Mouse (Mus musculus) liver, adult (tissue): ENCODE measurements around the gene Chka.

Source experiments
- GATA4 ChIP-seq: IDR thresholded peaks from 2 replicates; pipeline ENCODE4 v1.6.1; 2014; ENCODE audit warnings: mild to moderate bottlenecking, low read length; ENCODE audit not compliant: insufficient replicate concordance

Gene Chka

DNA sequence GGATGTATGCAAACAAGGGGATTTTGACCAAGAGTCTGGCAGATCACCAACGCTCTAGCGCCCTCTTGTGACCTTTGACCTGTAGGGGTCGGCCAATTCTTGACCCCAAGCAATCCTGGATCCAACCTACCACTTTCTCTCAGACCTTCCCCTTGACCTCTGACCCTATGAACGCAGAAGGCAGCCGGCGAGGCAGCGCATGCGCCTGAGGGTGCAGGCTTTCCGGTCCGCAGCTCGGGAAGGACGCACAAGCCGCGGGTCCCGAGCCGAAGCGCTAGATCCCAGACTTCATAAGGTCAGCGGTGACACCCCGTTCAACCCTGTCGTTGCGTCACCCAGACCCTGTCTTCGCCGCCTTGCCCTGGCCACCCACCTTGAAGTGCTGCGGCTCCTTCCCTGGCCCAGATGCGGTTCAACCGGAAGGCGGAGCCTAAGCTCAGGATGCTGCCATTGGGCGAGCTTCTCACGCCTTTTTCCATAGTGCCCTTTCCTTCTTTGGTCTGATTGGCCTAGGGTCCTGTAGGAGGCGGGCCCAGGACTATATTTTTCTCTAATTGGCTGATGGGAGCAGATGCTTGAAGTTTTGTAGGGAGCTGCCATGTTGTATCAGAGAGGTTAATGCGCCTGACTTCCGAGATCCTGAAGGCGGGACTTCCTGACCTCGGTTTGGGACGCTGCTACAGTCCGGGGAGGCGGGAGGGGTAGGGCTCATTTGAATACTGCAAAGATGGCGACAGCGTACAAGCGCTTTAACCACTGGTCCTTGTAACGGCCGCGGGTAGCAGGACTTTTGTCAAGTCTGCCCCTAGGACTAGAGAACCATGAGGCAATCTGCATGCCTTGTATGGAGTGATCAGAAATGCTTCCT, 61.0 kb downstream of the Chka start, which contains the start of gene Ndufs8:
TSS of gene Ndufs8 (minus strand) at position 438 of the 868 bp plus-strand sequence.
- TF ChIP-seq GATA4 = no peak; the same call in 1 of the 2 replicates

- TF ChIP-seq GATA4 = no peak
These were observed 62.1 kb downstream of the Chka start for GRCm38 (mm10) chr19:3913692-3914091.

DNA sequence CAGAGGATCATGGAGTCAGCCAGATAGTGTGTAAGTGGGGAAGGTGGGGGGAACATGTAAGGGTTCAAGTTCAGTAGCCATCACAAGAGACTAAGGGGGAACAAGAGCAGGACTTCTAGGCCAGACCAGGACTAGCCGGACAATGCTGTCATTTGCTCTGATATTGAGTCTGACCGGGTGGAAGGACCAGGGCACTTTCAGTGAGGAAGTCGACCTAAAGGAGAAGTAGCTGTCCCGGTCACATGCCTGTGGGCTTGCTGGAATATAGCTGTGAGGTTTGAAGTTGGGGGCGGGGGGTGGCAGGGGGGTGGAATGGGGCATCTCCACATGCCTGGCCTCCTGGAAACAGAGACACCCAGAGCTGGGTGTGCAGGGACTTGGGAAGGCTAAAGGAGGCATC, 63.0 kb downstream of the Chka start:
- no peak for TF ChIP-seq GATA4

DNA sequence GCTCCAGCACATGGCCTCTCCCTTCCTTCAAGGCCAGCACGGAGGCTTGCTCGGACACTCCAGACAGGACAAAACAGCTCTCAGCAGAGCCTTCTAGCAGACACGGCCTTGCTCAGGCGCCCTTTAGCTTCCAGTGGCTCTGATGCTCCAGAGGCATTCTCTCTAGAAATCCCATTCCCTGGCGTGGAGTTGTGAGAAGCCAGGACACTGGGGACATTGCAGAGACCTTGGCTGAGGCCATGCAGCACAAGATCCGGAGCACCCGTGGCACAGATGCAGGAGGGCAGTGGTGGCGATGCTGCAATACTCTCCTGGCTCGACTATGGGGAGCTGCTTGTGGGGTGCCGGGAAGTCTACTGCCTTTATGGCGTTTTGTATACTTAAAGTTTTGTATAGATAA, 65.2 kb downstream of the Chka start:
- TF ChIP-seq GATA4 = no peak

- TF ChIP-seq GATA4 = no peak
These were observed 68.4 kb downstream of the Chka start for GRCm38 (mm10) chr19:3919928-3920327.

- TF ChIP-seq GATA4 = no peak
These were observed 71.2 kb downstream of the Chka start for GRCm38 (mm10) chr19:3922661-3923371.

- TF ChIP-seq GATA4 = no peak
These were observed 72.0 kb downstream of the Chka start for GRCm38 (mm10) chr19:3923586-3923985.

DNA sequence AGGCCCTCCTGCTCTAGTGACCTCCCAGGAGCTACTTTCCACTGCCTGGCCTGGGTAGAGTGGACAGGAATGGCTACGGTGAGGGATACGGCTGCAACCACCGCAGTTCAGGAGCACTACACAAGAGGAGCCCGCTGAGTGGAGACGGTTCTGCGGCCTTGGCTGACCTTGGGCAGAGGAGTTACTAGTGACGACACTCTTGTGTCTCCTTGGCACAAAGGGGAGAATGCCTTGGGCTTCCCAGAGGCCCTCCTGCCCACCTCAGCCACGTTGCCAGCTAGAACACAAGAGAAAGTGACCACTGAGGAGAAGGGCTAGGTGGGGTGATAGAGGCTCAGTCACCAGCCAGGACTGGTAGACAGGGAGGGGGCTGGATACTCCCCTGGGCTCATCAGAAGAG, 72.6 kb downstream of the Chka start:
- TF ChIP-seq GATA4 = no peak

DNA sequence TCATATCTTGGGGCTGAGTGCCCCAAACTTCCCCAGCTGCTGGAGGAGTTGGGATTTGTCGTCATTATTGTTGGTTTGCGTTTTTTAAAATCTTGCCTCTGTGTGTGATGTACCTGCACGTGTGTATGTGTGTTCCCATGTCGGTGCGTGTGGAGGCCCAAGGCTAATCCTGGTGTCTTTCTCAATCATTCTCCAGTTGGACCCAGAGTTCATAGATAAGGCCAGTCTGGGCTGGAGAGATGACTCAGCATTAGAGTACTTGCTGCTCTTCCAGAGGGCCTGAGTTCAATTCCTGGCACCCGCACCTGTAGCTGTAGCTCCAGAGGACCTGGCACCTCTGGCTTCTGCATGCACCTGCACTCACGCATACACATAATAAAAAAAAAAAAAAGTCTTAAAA, 73.3 kb downstream of the Chka start:
- no peak for TF ChIP-seq GATA4

DNA sequence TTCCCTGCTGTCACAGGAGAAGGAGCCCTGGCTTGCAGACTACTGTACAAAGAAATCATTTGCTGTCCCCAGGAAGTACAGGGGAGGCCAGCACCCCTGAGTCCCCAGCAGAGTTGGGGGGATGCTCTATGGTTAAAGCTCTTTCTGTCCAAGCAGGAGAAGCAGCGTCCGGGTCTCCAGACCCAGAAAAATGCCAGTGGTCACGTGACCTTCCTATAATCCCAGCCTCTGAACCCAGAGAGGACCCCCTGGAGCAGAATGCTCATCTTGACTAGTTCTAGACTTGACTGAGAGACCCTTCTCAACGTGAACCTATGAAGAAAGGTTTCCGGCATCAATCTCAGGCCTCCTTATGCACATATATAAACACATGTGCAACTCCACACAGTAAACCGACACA, 74.3 kb downstream of the Chka start:
- TF ChIP-seq GATA4 = no peak

DNA sequence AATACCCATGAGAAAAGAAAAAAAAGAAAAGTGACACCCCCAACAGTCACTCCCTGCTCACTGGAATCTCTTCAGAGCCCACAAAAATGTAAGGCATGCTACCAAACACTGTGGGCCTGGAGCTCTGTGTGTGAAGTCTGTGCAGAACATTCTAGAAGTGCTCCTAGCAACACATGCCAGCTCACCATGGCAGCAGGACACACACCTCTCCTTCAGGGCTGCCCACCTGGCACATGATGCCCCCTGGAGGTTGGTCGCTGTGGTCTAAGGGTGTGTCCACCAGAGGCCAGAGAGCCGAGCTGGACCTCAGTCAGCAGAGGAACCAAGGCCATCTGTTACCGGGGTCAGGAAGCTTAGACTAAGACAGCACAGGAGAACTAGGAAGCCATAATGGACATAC, 74.7 kb downstream of the Chka start:
- TF ChIP-seq GATA4 = no peak

DNA sequence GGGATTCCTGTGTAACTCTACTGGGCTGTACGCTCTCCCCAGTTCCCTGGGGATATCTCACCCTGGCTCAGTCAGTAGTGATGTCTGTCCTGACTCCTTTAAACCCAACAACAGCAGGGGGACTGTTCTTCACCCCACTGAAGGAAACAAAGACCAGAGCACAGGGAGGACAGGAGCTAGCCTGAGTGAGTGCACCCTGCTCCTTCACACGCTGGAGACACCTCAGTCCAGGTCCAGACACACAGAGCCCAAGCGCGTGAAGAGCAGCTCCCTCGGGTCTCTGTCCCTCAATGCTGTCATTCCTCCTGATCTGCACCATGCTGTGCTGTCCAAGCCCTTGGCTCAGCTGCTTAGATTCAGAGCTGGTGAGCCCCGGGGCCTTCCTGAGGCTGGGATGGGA, 75.1 kb downstream of the Chka start:
- TF ChIP-seq GATA4 = no peak

GRCm38 (mm10) chr19:3927989-3928388, 76.4 kb downstream of the Chka start:
- no peak for TF ChIP-seq GATA4

DNA sequence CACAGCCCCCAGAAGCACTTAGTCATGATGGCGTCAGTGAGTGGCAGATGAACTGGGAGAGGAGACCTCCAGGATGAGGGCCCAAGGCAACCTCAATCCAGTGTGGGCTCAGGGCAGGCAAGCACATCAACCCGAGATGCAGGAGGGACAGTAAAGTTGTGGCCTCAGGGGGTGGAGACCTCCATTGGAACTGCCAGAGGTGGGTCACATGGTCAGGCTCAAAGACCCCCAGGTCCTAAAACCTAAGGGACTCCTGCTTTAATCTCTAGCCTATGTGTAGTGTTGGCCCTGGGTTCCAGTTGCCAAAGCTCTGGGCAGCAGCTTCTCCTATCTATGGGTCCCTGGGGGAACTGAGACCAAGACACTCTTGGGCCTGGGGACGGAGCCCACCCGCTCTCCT, 77.2 kb downstream of the Chka start:
- TF ChIP-seq GATA4 = no peak

DNA sequence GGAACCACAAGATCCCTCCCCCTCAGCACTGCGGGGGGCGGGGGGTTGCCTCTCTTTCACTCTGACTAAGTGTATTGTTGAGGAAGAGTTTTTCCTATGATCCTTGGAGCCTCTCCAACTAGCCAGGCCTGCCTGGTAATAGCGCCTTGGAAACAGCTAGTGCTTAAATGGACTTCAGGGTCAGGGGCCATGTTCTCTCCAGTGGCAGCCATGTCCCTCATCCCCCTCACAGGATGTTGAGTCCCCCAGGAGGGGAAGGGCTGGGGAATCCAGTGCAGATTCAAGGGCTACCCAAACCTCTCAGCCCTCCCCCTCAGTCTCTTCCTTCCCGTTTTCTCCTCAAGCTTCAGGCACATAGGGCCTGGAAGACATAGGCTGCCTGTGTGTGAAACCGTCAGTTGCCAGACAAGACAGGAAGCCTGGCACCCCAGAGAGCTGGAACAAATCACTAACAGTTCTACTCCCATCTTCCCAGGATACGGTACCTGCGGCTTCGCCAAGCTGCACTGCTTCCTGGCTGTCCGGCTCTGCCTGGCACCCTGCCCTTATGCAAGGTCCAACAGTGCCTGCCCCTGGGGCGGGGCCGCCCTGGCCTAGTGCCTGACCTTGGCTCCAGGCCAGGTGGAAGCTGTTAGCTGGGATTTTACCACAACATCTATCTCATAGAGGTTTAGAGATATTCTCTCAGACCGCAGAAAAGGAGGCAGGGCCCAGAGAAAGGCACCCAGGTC, 77.8 kb downstream of the Chka start, which contains the start of gene Aldh3b1:
TSS of gene Aldh3b1 (minus strand) at position 598 of the 731 bp plus-strand sequence.
- TF ChIP-seq GATA4 = peak; percentile 44; the same call in 1 of the 2 replicates
